Mouse (Mus musculus) forebrain, embryonic 11.5 days (tissue): ENCODE measurements around the gene Esp23. TPM values are rescaled to one million over a fixed set of nuclear protein-coding genes. Genes with fewer than 3 reads are reported as not detected.
"Not testable (repeated sequence)": the region's sequence is repeated elsewhere in the genome, so short reads cannot be mapped to it uniquely, and the experiment has no call there.

ENCODE experiments used
- ATAC-seq: fragments of 200-750 bp; cut with Nextera tagmentation; replicated peaks from 2 replicates; pipeline ENCODE4 v1.8.0; 2017; ENCODE audit warnings: moderate TSS enrichment; ENCODE audit not compliant: low FRiP score
- DNase-seq: peaks from one replicate; pipeline ENCODE4 v3.0.0-alpha.2; 2017; ENCODE audit warnings: low spot score
- H3K27ac ChIP-seq: fragments of 300-500 bp; sonication (generic); 2 replicates; pipeline ENCODE4 v1.5.1; 2014; ENCODE audit warnings: low read depth, low read length
- H3K27me3 ChIP-seq: fragments of 300-500 bp; sonication (generic); 2 replicates; pipeline ENCODE4 v1.6.1; 2014; ENCODE audit warnings: mild to moderate bottlenecking, low read length, mixed read lengths; ENCODE audit not compliant: control insufficient read depth, insufficient read depth
- H3K36me3 ChIP-seq: fragments of 300-500 bp; sonication (generic); 2 replicates; pipeline ENCODE4 v1.6.1; 2014; ENCODE audit warnings: mild to moderate bottlenecking, low read length, moderate library complexity, mixed read lengths; ENCODE audit not compliant: control insufficient read depth, insufficient read depth
- H3K4me1 ChIP-seq: fragments of 300-500 bp; sonication (generic); replicated peaks from 2 replicates; pipeline ENCODE4 v1.6.1; 2014; ENCODE audit warnings: low read length, mixed read lengths; ENCODE audit not compliant: control insufficient read depth, insufficient read depth
- H3K4me2 ChIP-seq: fragments of 300-500 bp; sonication (generic); 2 replicates; pipeline ENCODE4 v1.6.1; 2014; ENCODE audit warnings: low read depth, mild to moderate bottlenecking, low read length, moderate library complexity, mixed read lengths; ENCODE audit not compliant: severe bottlenecking
- H3K4me3 ChIP-seq: fragments of 300-500 bp; sonication (generic); 2 replicates; pipeline ENCODE4 v1.5.1; 2014; ENCODE audit warnings: low read depth, low read length
- H3K9ac ChIP-seq: fragments of 300-500 bp; sonication (generic); 2 replicates; pipeline ENCODE4 v1.6.1; 2014; ENCODE audit warnings: low read length
- H3K9me3 ChIP-seq: fragments of 300-500 bp; sonication (generic); 2 replicates; pipeline ENCODE4 v1.6.1; 2016; ENCODE audit warnings: low read length, mixed read lengths; ENCODE audit not compliant: control insufficient read depth
- WGBS: fragments of 180-500 bp; shearing (Covaris S2); extraction: QIAGEN DNeasy Blood & Tissue Kit; methylation state at CpG from one replicate; pipeline ENCODE4 v1.1.7; 2014; 5-methylcytosine and 5-hydroxymethylcytosine counted together
- polyA plus RNA-seq: library from polyadenylated mRNA; unstranded; fragments of >200 nt; fragmentation: Nextera tagmentation; extraction: Ambion mirVana; gene quantifications from 2 replicates; pipeline ENCODE4 v1.2.1, GENCODE M21; 2014

Esp23 gene
- not detected in 2 replicates for polyA plus RNA-seq

DNA sequence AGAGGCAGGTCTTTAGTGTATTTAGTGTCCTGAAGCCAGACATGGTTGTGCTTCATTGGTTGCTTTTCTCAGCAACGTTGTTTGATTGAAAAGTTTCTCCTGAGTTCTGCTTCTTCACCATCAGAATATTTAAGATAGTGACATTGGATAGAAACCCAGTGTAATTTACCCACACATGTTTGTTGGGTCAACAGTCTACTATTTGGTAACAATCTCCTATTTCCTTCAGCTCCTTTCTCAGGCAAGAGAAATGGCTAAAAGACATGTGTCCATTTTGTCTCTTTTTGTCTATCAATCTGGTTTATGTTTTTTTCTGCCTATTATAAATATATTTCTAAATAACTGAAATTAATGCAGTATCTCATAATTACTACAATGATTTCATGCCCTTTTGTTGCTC is at the start of gene Esp23:
Gene Esp23 (minus strand): TSS at position 101 of the 400 bp plus-strand sequence.
- no peak for ATAC-seq
- 62% methylated on average over 1 of the region's 1 CpGs for WGBS
- H3K4me3 ChIP-seq, result no peak within 1 kb of the TSS
- no peak within 1 kb of the TSS for H3K4me2 ChIP-seq
- no peaks in the 10 kb centered on the region for H3K4me1 ChIP-seq
- no peaks in the 10 kb centered on the region for H3K27me3 ChIP-seq
- H3K36me3 ChIP-seq, result no peaks in the 10 kb centered on the region
- DNase-seq, result no peak
- H3K9ac ChIP-seq, result no peak within 1 kb of the TSS
- H3K27ac ChIP-seq, result no peak within 1 kb of the TSS
- no peaks in the 10 kb centered on the region; the same call in 1 of the 2 replicates for H3K9me3 ChIP-seq

DNA sequence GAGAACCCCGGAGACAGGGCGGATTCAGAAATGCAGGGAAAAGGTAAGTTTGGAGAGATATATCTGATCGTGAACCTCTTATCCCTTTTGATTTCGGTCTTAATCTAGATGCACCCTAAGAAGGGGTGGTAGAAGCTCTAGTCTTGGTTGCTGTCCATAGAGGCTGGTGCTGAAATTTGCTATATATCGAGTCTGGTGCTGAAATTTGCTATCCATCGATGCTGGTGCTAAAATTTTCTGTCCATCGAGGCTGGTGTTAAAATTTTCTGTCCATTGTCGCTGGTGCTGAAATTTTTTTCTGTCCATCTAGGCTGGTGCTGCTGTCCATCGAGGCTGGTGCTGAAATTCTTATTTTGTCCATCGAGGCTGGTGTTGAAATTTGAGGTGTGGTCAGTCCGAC is 30.3 kb upstream of the Esp23 start:
- not testable (repeated sequence) for H3K36me3 ChIP-seq, H3K9me3 ChIP-seq, ATAC-seq, H3K9ac ChIP-seq, H3K4me3 ChIP-seq, H3K27me3 ChIP-seq, H3K27ac ChIP-seq, DNase-seq, H3K4me2 ChIP-seq, H3K4me1 ChIP-seq
- 74% methylated on average over 11 of the region's 11 CpGs for WGBS

DNA sequence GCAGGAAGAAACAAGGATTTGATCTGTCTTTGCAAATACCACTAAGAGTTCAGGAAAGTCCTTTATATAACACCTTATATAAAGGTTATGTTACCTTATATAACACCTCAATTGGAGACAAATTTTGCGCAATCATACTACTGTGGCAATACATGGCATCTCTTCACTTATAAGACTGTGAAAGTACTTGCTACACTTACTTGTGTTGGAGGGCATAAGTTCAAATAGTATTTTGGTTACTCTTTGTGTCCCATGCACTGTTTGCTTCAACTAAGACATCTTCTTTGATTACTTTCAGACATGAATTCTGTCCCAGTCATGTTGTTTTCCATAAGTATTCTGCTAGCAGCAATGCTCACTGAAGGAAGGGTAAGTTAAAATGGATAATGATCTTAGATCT is 18.2 kb upstream of the Esp23 start, which contains the start of gene Esp22:
Gene Esp22 (plus strand): TSS at position 301 of the 400 bp plus-strand sequence.
- no peak within 1 kb of the TSS for H3K9ac ChIP-seq
- WGBS, result 95% methylated on average over 1 of the region's 1 CpGs
- H3K4me3 ChIP-seq, result no peak within 1 kb of the TSS
- no peaks in the 10 kb centered on the region for H3K4me1 ChIP-seq
- H3K9me3 ChIP-seq, result no peaks in the 10 kb centered on the region; the same call in 1 of the 2 replicates
- H3K36me3 ChIP-seq, result no peaks in the 10 kb centered on the region
- DNase-seq (no peak), ATAC-seq (no peak)
- no peak within 1 kb of the TSS for H3K27ac ChIP-seq
- H3K4me2 ChIP-seq, result no peak within 1 kb of the TSS
- no peaks in the 10 kb centered on the region for H3K27me3 ChIP-seq

DNA sequence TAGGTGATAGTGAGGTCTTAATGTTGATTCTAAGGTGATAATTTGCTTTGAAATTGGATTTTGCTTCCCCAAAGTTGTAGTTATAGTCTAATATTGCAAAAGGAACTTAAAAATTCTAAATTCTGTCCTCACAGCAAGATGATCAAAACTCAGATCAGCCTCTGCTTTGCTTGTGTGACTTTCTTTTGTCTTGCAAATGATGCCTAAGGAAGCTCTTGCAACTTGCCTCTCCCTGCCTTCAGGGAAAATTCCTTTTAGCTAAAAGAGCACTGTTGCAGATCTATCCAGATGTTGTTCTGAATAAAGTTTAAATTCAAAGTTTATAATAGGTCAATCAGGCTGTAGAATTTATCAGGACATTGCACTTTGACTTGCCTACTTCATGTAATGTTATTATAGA is 13.2 kb downstream of the Esp23 start:
- no peak for ATAC-seq
- no peak overlapping the region for H3K4me2 ChIP-seq
- no peak for DNase-seq
- H3K9me3 ChIP-seq, result peaks cover 4% of the 10 kb centered on the region; the same call in 1 of the 2 replicates
- H3K27ac ChIP-seq, result no peak overlapping the region
- no peaks in the 10 kb centered on the region for H3K27me3 ChIP-seq
- H3K36me3 ChIP-seq, result no peaks in the 10 kb centered on the region
- no peak overlapping the region for H3K9ac ChIP-seq
- no peak overlapping the region for H3K4me3 ChIP-seq
- H3K4me1 ChIP-seq, result no peaks in the 10 kb centered on the region

DNA sequence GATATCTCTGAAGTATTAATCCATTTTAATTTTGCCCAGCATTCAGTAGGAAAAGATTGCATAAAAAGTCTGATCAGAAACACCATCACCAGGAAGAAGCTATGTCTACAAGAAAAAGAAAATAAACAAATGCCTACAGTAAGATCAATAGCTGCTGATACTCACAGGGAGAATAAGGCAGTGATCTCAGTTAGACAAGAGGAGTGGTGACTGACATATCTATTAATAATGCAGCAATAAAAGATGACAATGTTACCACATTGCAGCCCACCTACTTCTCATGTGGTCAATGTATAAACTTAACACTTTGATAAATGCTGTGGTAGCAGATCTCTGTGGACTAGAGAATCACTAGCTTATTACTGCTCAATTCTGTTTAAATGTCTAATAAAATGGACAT is 33.6 kb downstream of the Esp23 start, which contains the start of gene Gm21903:
Gene Gm21903 (minus strand): TSS at position 101 of the 400 bp plus-strand sequence.
- Histone ChIP-seq H3K9ac (no peak within 1 kb of the TSS), H3K4me2 (no peak within 1 kb of the TSS), H3K4me3 (no peak within 1 kb of the TSS), H3K4me1 (no peaks in the 10 kb centered on the region), H3K36me3 (no peaks in the 10 kb centered on the region), H3K27ac (no peak within 1 kb of the TSS), H3K9me3 (no peaks in the 10 kb centered on the region), H3K27me3 (no peaks in the 10 kb centered on the region)
- DNase-seq, result no peak
- ATAC-seq, result no peak

DNA sequence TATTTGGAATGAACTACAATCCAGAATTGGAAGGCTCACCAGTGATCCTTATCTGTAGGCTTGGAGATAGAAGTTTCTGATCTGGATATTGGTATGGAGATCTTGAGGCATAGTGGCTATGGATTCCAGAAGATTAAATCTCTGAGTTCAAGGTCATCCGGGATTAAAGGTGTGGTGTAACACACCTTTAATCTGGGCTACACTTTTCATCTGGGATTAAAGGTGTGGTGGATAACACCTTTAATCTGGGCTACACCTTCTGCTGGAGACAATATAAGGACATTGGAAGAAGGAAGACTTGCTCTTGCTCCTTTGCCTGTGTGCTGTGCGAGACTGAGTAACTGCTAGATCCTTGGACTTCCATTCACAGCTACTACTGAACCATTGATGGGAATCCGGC is 40.4 kb downstream of the Esp23 start, which contains the start of gene Esp24:
Gene Esp24 (plus strand): TSS at position 301 of the 400 bp plus-strand sequence.
- not testable (repeated sequence) for H3K27ac ChIP-seq, ATAC-seq, H3K27me3 ChIP-seq, H3K4me3 ChIP-seq, H3K4me1 ChIP-seq, DNase-seq, H3K9me3 ChIP-seq, H3K36me3 ChIP-seq, H3K4me2 ChIP-seq, H3K9ac ChIP-seq
- WGBS, result 87% methylated on average over 3 of the region's 3 CpGs

Other genes with a start within 250 kb of the Esp23 start
- gene Esp24, start 40.3 kb downstream of the Esp23 start, polyA plus RNA-seq, result not detected in 2 replicates
- gene Gm21903, start 33.7 kb downstream of the Esp23 start, polyA plus RNA-seq, result not detected in 2 replicates
- not detected in 2 replicates for gene Esp22, start 18.3 kb upstream of the Esp23 start, polyA plus RNA-seq